Mouse (Mus musculus) heart, embryonic 10.5 days (tissue): ENCODE measurements around the gene Col18a1. TPM values are rescaled to one million over a fixed set of nuclear protein-coding genes. Genes with fewer than 3 reads are reported as not detected.
A peak's percentile ranks its signal among the peaks of the same experiment; 100 is the strongest.

Experiments
- DNase-seq: peaks from one replicate; pipeline ENCODE4 v3.0.0-alpha.2; 2017; ENCODE audit warnings: low spot score
- H3K27ac ChIP-seq: fragments of 300-500 bp; sonication (generic); 2 replicates; pipeline ENCODE4 v1.5.1; 2016; ENCODE audit warnings: mild to moderate bottlenecking
- H3K27me3 ChIP-seq: fragments of 300-500 bp; sonication (generic); 2 replicates; pipeline ENCODE4 v1.6.1; 2016; ENCODE audit warnings: mild to moderate bottlenecking; ENCODE audit not compliant: poor library complexity, insufficient read depth, severe bottlenecking
- H3K36me3 ChIP-seq: fragments of 300-500 bp; sonication (generic); 2 replicates; pipeline ENCODE4 v1.6.1; 2016; ENCODE audit warnings: mild to moderate bottlenecking, moderate library complexity
- H3K4me1 ChIP-seq: fragments of 300-500 bp; sonication (generic); 2 replicates; pipeline ENCODE4 v1.6.1; 2016; ENCODE audit warnings: mild to moderate bottlenecking
- H3K4me3 ChIP-seq: fragments of 300-500 bp; sonication (generic); 2 replicates; pipeline ENCODE4 v1.5.1; 2016; ENCODE audit warnings: mild to moderate bottlenecking, moderate library complexity
- H3K9me3 ChIP-seq: fragments of 300-500 bp; sonication (generic); 2 replicates; pipeline ENCODE4 v1.6.1; 2016; ENCODE audit warnings: mild to moderate bottlenecking, moderate library complexity
- WGBS: fragments of 180-500 bp; shearing (Covaris S2); methylation state at CpG from one replicate; pipeline ENCODE4 v1.1.7; 2016; 5-methylcytosine and 5-hydroxymethylcytosine counted together
- polyA plus RNA-seq: library from polyadenylated mRNA; unstranded; fragments of >200 nt; fragmentation: Nextera tagmentation; extraction: Ambion mirVana; gene quantifications from 2 replicates; pipeline ENCODE4 v1.2.1, GENCODE M21; 2016

Gene Col18a1
- 232 and 318 TPM in 2 replicates for polyA plus RNA-seq

DNA sequence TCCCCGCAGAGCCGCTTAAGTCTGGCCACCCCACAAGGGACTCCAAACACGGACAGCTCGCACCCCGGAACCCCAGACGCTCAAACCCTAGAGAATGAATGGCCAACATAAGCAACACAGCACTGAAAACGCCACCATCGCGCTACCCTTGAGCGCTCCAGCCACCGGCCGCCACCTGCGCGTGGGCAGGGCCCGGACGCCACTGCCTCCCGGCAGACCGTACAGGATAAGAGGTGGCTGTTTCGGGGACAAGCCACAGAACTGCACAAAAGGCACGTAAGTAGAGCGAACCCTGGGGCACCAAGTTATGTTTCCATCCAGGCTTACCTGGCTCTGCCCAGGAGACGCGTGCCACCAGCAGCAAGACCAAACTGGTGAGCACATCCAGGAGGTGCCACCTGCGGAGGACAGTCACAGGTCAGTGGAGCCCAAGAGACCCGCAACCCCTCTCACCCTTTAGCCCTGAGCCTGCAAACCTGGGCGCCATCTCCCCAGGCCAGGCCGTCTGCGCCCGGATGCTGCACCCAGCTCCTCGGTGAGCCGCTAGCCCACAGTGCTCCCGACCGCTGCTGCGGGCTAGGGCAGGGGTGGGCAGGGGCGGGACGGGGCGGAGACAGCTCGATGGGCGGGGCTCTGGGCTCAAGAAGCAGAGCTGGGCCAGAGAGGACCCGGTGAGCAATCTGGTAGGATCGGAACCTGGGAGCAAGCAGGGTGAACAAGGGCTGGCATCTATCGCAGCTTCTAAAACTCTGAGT lies at the start of gene Col18a1:
Gene Col18a1, minus strand, starts transcription at position 586 of the 755 bp plus-strand sequence.
- Histone ChIP-seq H3K36me3 (no peaks in the 10 kb centered on the region), H3K27ac (peak within 1 kb of the TSS; percentile 91), H3K4me1 (peaks cover 55% of the 10 kb centered on the region), H3K9me3 (no peaks in the 10 kb centered on the region), H3K4me3 (peak within 1 kb of the TSS; percentile 81), H3K27me3 (no peaks in the 10 kb centered on the region)
- peak; percentile 89 for DNase-seq
- WGBS = under 1% methylated on average over 42 of the region's 42 CpGs

DNA sequence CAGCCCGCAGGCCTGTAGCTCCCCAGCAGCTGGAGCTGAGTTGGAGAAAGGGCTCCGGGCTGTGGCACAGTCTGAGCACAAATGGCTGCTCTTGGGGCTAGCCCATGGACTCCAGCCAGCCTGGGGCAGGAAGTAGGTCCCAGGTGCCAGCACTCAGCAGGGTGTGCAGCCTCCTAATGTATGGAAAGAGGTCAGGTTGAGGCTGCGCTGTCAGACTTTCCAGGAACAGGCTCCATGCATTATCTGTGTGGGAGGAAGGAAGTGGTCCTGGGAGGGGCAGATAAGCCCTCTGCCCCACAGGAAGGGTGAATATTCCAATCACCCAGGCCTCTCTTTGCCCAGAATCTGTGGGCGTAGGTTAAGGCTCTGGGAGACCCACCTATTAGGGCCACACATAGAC lies 49.3 kb upstream of the Col18a1 start:
- Histone ChIP-seq H3K36me3 (no peaks in the 10 kb centered on the region), H3K27me3 (no peaks in the 10 kb centered on the region), H3K27ac (peak overlapping the region; percentile 73), H3K4me1 (peaks cover 87% of the 10 kb centered on the region), H3K4me3 (no peak overlapping the region), H3K9me3 (no peaks in the 10 kb centered on the region)
- no peak for DNase-seq
- WGBS = 31% methylated on average over 4 of the region's 4 CpGs

DNA sequence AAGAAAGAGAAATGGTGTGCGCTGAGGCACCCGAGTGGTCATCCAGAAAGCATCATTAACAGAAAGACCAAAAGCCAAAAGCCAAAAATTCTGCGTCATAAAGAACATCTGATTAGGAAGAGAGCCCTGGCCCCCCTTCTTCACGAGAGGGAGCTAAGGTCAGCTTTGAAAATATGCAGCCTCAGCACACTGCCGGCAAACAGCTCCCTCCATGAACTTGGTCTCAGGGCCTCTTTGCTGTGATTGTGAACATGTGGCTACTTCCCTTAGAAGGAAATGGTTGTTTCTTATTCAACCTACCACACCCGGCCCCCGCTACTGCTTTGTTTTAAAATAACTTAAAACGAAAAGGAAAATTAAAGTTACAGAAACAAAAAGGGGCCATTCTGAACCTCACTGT lies 48.2 kb upstream of the Col18a1 start:
- Histone ChIP-seq H3K4me1 (peaks cover 82% of the 10 kb centered on the region), H3K27ac (peak overlapping the region; percentile 73), H3K36me3 (no peaks in the 10 kb centered on the region), H3K4me3 (no peak overlapping the region), H3K27me3 (no peaks in the 10 kb centered on the region), H3K9me3 (no peaks in the 10 kb centered on the region)
- DNase-seq = no peak
- WGBS = 51% methylated on average over 8 of the region's 8 CpGs

DNA sequence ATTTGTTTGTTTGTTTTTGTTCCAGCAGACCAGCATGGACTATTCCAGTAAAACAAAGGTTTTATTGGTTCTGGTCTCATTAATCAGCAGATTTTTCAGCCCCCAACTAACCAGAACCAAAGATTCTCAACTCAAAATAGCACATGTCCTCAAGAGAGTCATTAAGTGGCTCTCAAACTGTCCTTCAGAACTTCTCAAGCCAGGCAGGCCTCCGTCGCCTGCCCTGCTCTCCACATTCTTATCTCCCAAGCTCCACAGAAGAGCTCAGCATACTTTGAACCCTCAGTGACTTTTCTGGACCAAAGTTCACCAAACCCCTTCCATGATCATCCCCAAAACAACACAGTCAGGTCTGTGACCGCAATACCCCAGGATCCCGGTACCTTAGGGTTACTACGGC lies 47.1 kb upstream of the Col18a1 start:
- no peak overlapping the region for H3K4me3 ChIP-seq
- no peaks in the 10 kb centered on the region for H3K27me3 ChIP-seq
- H3K4me1 ChIP-seq = peaks cover 89% of the 10 kb centered on the region
- DNase-seq = no peak
- peak overlapping the region; percentile 73 for H3K27ac ChIP-seq
- 69% methylated on average over 5 of the region's 5 CpGs for WGBS
- H3K36me3 ChIP-seq = no peaks in the 10 kb centered on the region
- no peaks in the 10 kb centered on the region for H3K9me3 ChIP-seq

DNA sequence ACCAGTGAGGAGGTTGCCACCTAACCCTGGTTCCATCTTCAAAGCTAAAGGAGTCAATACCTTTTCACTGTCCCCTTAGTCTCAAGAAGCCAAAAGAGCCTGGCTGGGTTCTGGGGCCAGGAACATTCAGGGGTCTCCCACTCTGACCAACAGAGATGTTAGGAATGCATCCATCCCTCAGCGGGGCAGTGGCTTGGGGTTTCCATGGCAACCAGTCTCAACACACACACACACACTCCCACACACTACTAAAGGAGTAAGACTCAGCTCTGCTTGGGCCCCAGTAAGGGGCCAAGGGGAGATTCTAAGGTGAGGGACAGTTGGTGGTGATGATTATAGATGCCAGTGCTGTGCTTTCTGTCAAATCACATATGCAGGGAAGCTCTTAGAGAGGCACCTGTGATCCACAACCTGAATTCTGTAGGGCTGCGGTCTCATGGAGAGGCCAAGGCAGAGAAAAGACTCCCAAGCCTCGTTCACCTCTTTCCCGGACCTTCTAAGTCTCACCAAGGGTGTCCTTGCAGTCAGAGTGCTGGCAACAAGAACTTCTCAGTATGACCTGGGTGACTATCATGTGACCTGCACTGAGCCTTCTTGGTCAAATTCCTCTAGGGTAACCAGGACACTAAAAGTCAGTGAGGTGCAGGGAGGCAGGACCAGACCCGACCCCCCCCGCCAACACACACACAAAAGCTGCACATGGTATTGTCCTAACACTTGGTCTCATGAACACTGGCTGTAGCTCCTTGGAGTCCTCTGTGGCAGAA lies 46.2 kb upstream of the Col18a1 start:
- peaks cover 84% of the 10 kb centered on the region for H3K4me1 ChIP-seq
- H3K27me3 ChIP-seq = no peaks in the 10 kb centered on the region
- 74% methylated on average over 6 of the region's 6 CpGs for WGBS
- no peaks in the 10 kb centered on the region for H3K36me3 ChIP-seq
- H3K4me3 ChIP-seq = no peak overlapping the region
- DNase-seq = no peak
- peak overlapping the region; percentile 73 for H3K27ac ChIP-seq
- H3K9me3 ChIP-seq = no peaks in the 10 kb centered on the region

DNA sequence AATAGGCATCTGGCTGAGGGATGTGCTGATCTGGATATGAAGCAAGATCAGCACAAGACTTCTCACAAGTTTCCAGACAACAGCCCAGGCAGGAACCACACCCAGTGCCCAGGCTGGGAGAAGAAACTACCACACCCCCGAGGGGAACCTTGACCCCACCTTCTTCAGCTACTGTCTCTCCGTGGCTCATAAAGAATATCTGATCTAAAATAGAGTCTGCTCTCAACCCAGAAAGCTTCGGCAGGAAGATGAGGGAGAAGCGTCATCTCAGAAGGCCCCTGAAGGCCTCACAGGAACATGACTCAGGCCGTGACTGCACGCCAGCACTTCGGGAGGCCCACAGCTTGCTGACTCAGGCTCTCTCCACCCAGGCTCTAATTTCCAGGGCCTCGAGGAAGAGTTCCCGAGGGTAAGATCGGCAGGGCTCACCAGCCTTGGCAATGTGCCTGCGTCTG lies 44.8 kb upstream of the Col18a1 start:
- Histone ChIP-seq H3K4me3 (no peak overlapping the region), H3K36me3 (no peaks in the 10 kb centered on the region), H3K9me3 (no peaks in the 10 kb centered on the region), H3K4me1 (peaks cover 81% of the 10 kb centered on the region), H3K27ac (peak overlapping the region; percentile 73), H3K27me3 (no peaks in the 10 kb centered on the region)
- peak; percentile 85 for DNase-seq
- 41% methylated on average over 11 of the region's 11 CpGs for WGBS

DNA sequence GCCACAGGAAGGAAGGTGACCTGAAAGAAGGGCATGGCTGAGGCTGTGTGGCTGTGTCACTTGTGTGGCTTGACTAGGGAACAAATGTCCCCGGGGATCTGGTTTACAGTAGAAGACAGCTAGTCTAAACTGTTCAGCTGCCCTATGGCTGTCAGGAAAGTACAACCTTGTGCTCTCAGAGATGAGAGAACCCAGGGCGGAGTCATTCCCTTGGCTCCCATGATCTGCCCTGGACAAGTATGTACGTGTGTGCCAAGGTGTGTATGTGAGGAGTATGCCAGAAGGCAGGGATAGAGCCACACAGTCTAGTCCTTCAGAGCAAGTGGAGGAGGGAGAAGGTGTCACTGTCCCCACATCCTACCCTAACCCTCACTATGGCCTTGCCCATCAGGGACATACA lies 44.3 kb upstream of the Col18a1 start:
- Histone ChIP-seq H3K27me3 (no peaks in the 10 kb centered on the region), H3K4me1 (peaks cover 76% of the 10 kb centered on the region)

DNA sequence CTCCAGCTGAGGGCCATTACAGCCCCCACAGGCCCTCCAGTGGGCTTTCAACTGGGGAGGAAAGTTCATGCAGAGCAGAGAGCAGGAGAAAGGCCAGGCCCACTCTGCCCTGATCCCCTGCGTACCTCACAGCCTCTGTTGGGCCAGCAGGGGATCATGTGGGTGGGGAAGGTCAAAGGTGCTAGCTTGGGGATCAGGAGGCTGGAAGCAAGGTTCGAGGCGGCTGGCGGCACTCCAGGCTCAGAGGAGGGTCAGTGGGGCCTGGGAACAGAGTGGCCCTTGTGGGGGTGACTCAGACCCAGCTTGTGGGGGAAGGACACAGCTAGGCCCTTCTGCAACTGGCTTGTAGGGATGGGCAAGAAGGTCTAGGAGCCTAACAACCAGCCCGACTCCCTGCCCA lies 42.9 kb upstream of the Col18a1 start:
- no peaks in the 10 kb centered on the region for H3K9me3 ChIP-seq
- H3K4me1 ChIP-seq = peaks cover 72% of the 10 kb centered on the region
- DNase-seq = no peak
- H3K27me3 ChIP-seq = no peaks in the 10 kb centered on the region
- no peaks in the 10 kb centered on the region for H3K36me3 ChIP-seq
- peak overlapping the region; percentile 73 for H3K27ac ChIP-seq
- no peak overlapping the region for H3K4me3 ChIP-seq
- 58% methylated on average over 5 of the region's 5 CpGs for WGBS

More for the DNA sequence above, 44.3 kb upstream of the Col18a1 start:
- no peaks in the 10 kb centered on the region for H3K9me3 ChIP-seq
- H3K27ac ChIP-seq = peak overlapping the region; percentile 73
- H3K4me3 ChIP-seq = no peak overlapping the region
- no peak for DNase-seq
- 91% methylated on average over 3 of the region's 3 CpGs for WGBS
- H3K36me3 ChIP-seq = no peaks in the 10 kb centered on the region

DNA sequence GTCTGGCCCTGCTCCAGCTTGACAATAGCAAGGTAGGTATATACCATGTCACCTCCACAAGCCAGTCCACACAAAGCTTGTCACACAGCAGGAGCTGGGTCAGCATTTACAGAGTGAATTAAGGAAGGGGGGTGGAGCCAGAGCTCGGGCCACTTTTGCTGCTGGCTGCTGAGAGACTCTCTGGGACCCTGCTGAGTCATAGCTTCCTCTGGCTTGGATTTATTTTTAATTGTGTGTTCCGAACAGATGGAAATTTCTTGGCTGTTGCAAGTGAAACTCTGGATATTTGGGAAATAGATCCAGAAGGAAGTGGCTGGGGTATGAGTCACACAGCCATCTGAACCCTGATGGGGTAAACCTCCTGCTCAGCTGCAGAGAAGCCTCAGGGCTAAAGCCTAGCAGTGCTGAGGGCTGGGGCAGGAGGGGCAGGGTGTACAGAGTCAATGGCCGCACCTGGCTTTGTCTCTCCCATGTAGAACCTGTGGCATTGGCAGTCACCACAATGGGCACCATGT lies 40.3 kb upstream of the Col18a1 start:
- Histone ChIP-seq H3K27me3 (no peaks in the 10 kb centered on the region; the same call in 1 of the 2 replicates), H3K9me3 (no peaks in the 10 kb centered on the region), H3K36me3 (no peaks in the 10 kb centered on the region), H3K4me3 (no peak overlapping the region), H3K27ac (peak overlapping the region; percentile 66), H3K4me1 (peaks cover 51% of the 10 kb centered on the region)
- 41% methylated on average over 3 of the region's 3 CpGs for WGBS
- no peak for DNase-seq

DNA sequence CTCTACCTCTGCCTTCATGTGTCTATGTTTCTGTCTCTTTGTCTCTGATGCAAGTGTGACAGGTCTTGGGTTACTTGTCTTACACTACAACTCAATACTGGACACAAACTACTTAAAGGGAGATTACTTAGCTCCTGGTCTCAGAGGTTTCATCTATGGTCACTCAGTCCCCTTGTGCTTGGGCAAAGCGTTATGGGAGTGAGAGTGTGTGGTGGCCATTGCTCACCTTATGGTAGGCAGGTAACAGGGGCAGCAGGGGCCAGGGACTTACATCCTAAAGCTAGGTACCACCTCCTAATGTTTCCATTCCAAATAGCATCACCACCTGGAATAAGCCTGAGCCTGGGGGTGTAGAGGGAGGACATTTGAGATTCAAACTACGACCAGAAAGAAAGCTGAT lies 39.8 kb upstream of the Col18a1 start:
- 85% methylated on average over 2 of the region's 2 CpGs for WGBS
- Histone ChIP-seq H3K36me3 (no peaks in the 10 kb centered on the region), H3K9me3 (no peaks in the 10 kb centered on the region), H3K27ac (0 out of 2 replicates have a peak overlapping the region, but pooled peaks have one; percentile 66), H3K4me1 (peaks cover 49% of the 10 kb centered on the region), H3K27me3 (peaks cover 2% of the 10 kb centered on the region; the same call in 1 of the 2 replicates), H3K4me3 (no peak overlapping the region)
- no peak for DNase-seq

DNA sequence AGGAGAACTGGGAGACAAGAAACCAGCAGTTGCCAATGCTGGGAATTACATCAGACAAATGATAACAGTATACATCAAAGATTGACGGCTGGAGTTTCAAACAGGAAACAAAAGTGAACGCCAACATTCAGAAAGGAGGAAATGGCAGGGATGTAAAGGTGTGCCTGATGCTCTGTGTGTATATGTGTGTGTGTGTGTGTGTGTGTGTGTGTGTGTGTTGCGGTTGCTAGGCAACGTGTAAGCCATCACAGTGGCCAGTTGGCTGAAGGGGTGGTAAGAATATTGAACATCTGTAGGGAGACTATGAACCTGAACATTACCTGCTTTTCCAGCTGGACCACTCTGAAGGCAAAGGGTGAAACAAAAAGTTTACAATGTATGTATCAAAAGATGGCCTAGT lies 37.6 kb upstream of the Col18a1 start:
- no peak for DNase-seq
- Histone ChIP-seq H3K9me3 (no peaks in the 10 kb centered on the region), H3K4me3 (no peak overlapping the region), H3K36me3 (no peaks in the 10 kb centered on the region), H3K27ac (no peak overlapping the region), H3K4me1 (peaks cover 44% of the 10 kb centered on the region), H3K27me3 (peaks cover 5% of the 10 kb centered on the region; the same call in 1 of the 2 replicates)
- WGBS = 79% methylated on average over 4 of the region's 4 CpGs

DNA sequence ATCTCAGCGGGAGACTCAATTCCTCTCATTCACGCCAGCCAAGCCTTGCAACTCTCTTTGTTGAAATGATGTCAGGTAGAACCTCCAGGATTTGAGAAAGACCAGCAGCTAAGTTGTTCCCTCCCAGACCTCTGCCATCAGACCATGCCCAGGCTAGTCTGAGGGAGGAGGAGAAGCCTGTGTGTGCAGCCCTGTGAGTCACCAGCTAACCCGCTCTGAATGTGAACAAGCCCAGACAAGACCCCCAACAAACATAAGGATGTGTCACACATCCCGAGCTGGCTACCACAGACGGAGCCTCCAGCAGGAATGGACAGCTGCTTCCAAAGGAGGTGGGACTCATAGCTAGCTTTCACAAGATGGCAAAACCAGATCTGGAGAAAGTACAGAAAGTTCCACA lies 35.6 kb upstream of the Col18a1 start:
- no peaks in the 10 kb centered on the region for H3K9me3 ChIP-seq
- H3K4me1 ChIP-seq = peaks cover 37% of the 10 kb centered on the region
- WGBS = 49% methylated on average over 5 of the region's 5 CpGs
- H3K4me3 ChIP-seq = no peak overlapping the region
- peaks cover 5% of the 10 kb centered on the region; the same call in 1 of the 2 replicates for H3K27me3 ChIP-seq
- H3K36me3 ChIP-seq = no peaks in the 10 kb centered on the region
- H3K27ac ChIP-seq = no peak overlapping the region
- no peak for DNase-seq

DNA sequence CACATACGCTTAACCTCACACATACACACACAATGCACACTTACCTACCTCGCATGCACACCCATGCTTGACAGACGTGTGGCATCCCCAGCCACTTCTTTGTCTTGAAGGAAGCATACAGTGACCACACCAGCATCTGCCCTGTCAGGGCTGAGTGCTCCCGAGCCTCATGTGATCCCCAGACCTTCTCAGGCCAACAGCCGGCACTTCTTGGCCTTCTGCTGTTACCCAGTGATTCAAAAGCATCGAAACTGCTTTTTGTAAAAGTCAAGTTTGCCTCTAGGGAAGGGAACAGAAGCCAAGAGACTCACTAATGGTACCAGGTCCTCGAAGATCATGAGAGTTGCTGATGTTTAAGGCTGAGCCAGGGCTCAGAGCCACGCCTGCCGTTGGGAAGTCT lies 33.9 kb upstream of the Col18a1 start:
- H3K27me3 ChIP-seq = peaks cover 5% of the 10 kb centered on the region; the same call in 1 of the 2 replicates
- 81% methylated on average over 9 of the region's 9 CpGs for WGBS
- no peak for DNase-seq
- H3K27ac ChIP-seq = no peak overlapping the region
- no peak overlapping the region for H3K4me3 ChIP-seq
- no peaks in the 10 kb centered on the region for H3K36me3 ChIP-seq
- H3K9me3 ChIP-seq = no peaks in the 10 kb centered on the region
- H3K4me1 ChIP-seq = peaks cover 30% of the 10 kb centered on the region
